Mouse (Mus musculus) stomach, embryonic 14.5 days (tissue): ENCODE measurements around the gene Higd1a. TPM values are rescaled to one million over a fixed set of nuclear protein-coding genes. Genes with fewer than 3 reads are reported as not detected.

Experiments
- ATAC-seq: fragments of 200-750 bp; cut with Nextera tagmentation; 2 replicates; pipeline ENCODE4 v1.8.0; 2017; ENCODE audit warnings: low read depth, moderate TSS enrichment; ENCODE audit not compliant: insufficient number of reproducible peaks, insufficient read depth, low FRiP score
- H3K27ac ChIP-seq: fragments of 300-500 bp; sonication (generic); 2 replicates; pipeline ENCODE4 v1.5.1; 2014; ENCODE audit warnings: mild to moderate bottlenecking, low read length, moderate library complexity, mixed read lengths
- H3K27me3 ChIP-seq: fragments of 300-500 bp; sonication (generic); 2 replicates; pipeline ENCODE4 v1.6.1; 2014; ENCODE audit warnings: low read length, control low read depth, mixed read lengths; ENCODE audit not compliant: control insufficient read depth, insufficient read depth
- H3K36me3 ChIP-seq: fragments of 300-500 bp; sonication (generic); 2 replicates; pipeline ENCODE4 v1.6.1; 2014; ENCODE audit warnings: mild to moderate bottlenecking, control low read depth, low read length, moderate library complexity, mixed read lengths; ENCODE audit not compliant: control insufficient read depth, insufficient read depth
- H3K4me1 ChIP-seq: fragments of 300-500 bp; sonication (generic); 2 replicates; pipeline ENCODE4 v1.6.1; 2014; ENCODE audit warnings: low read length, control low read depth, mixed read lengths; ENCODE audit not compliant: control insufficient read depth, insufficient read depth
- H3K4me2 ChIP-seq: fragments of 300-500 bp; sonication (generic); replicated peaks from 2 replicates; pipeline ENCODE4 v1.6.1; 2014; ENCODE audit warnings: low read depth, low read length, control low read depth
- H3K4me3 ChIP-seq: fragments of 300-500 bp; sonication (generic); 2 replicates; pipeline ENCODE4 v1.5.1; 2014; ENCODE audit warnings: low read depth, low read length, control low read depth
- H3K9ac ChIP-seq: fragments of 300-500 bp; sonication (generic); replicated peaks from 2 replicates; pipeline ENCODE4 v1.6.1; 2014; ENCODE audit warnings: low read depth, mild to moderate bottlenecking, control low read depth, low read length, moderate library complexity, mixed read lengths
- H3K9me3 ChIP-seq: fragments of 300-500 bp; sonication (generic); 2 replicates; pipeline ENCODE4 v1.6.1; 2016; ENCODE audit warnings: low read depth, low read length, control low read depth; ENCODE audit not compliant: control insufficient read depth
- WGBS: fragments of 180-500 bp; shearing (Covaris S2); extraction: QIAGEN DNeasy Blood & Tissue Kit; methylation state at CpG from one replicate; pipeline ENCODE4 v1.1.7; 2014; 5-methylcytosine and 5-hydroxymethylcytosine counted together
- polyA plus RNA-seq: library from polyadenylated mRNA; unstranded; fragments of >200 nt; fragmentation: Nextera tagmentation; extraction: Ambion mirVana; gene quantifications from 2 replicates; pipeline ENCODE4 v1.2.1, GENCODE M21; 2014

Gene Higd1a
- polyA plus RNA-seq, 1 experiment from 2014 or later, result 289 TPM

DNA sequence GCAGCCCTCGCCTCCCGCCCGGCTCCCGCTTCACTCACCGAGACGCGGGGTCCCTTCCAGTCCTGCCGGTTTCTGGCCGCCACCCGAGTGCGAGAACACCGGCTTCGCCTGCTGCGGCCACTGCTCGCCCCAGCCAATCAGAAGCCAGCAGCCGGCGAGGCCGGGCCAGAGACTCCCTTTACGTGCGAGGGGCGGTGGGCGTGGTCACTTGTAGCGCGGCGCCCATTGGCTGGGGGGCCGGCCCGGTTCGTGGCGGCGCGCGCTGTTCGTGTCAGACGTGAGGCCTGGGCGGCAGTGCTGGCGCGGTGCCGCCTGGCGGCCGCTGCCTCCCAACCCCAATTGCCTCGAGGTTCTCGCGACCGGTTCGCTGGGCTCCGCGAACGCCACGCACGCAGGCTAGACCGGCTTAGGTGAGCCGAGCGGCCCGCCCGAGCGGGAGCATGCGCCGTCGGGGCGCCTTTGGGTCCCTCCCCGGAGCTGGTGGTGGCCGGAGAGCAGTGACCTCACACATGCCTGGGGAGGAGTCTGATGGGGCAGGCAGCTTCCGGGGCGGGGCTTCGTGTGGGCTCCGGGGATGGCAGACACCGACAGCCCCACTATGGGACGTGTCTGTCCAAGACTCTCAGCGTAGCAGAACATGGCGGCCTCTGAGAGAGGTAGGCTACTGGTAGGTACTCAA is 549 bp downstream of the Higd1a start:
- Histone ChIP-seq H3K27ac (peak overlapping the region; percentile 97), H3K4me1 (peaks cover 6% of the 10 kb centered on the region; the same call in 1 of the 2 replicates), H3K36me3 (no peaks in the 10 kb centered on the region), H3K9ac (peak overlapping the region; percentile 67), H3K9me3 (no peaks in the 10 kb centered on the region), H3K4me3 (peak overlapping the region; percentile 65), H3K27me3 (no peaks in the 10 kb centered on the region), H3K4me2 (peak overlapping the region; percentile 78)
- WGBS, result under 1% methylated on average over 70 of the region's 70 CpGs
- peak; percentile 98 for ATAC-seq

- 1% methylated on average over 37 of the region's 39 CpGs for WGBS
- H3K4me2 ChIP-seq, result peak overlapping the region; percentile 78
- peaks cover 6% of the 10 kb centered on the region; the same call in 1 of the 2 replicates for H3K4me1 ChIP-seq
- no peaks in the 10 kb centered on the region for H3K27me3 ChIP-seq
- peak overlapping the region; percentile 65 for H3K4me3 ChIP-seq
- no peaks in the 10 kb centered on the region for H3K9me3 ChIP-seq
- peaks cover 4% of the 10 kb centered on the region for H3K36me3 ChIP-seq
- H3K9ac ChIP-seq, result peak overlapping the region; percentile 63
- peak; percentile 0; the same call in 1 of the 2 replicates for ATAC-seq
- H3K27ac ChIP-seq, result peak overlapping the region; percentile 74; the same call in 1 of the 2 replicates
These were observed 1.3 kb downstream of the Higd1a start for GRCm38 (mm10) chr9:121856649-121857416.

DNA sequence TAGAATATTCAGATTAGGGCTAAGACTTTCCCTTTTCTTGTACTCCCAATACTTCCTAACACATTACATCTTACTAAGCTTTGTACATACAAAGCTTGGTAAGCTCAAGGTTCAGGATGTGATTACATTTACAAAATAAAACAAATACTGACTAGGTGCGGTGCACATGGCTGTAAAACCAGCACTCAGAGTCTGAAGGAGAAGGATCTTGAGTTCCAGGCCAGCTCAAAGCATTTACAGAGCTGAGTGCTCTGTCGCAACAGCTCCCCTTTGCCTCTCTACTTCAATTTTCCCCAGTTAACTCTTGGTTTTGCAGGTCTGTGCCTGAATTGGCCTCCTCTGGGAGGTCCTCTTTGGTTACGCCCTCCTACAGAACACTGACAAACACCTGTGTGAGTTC is 3.9 kb downstream of the Higd1a start:
- H3K4me1 ChIP-seq, result peaks cover 6% of the 10 kb centered on the region; the same call in 1 of the 2 replicates

GRCm38 (mm10) chr9:121847842-121848241 is 10.3 kb downstream of the Higd1a start:
- no peak overlapping the region for H3K4me3 ChIP-seq
- H3K27ac ChIP-seq, result no peak overlapping the region
- H3K27me3 ChIP-seq, result no peaks in the 10 kb centered on the region
- no peaks in the 10 kb centered on the region for H3K9me3 ChIP-seq
- H3K4me1 ChIP-seq, result no peaks in the 10 kb centered on the region
- H3K9ac ChIP-seq, result no peak overlapping the region
- WGBS, result 64% methylated on average over 5 of the region's 5 CpGs
- no peak for ATAC-seq
- no peak overlapping the region for H3K4me2 ChIP-seq
- H3K36me3 ChIP-seq, result peaks cover 24% of the 10 kb centered on the region

More for the DNA sequence above, 3.9 kb downstream of the Higd1a start:
- no peak overlapping the region for H3K4me2 ChIP-seq
- ATAC-seq, result no peak
- H3K4me3 ChIP-seq, result no peak overlapping the region
- H3K36me3 ChIP-seq, result peaks cover 17% of the 10 kb centered on the region
- no peaks in the 10 kb centered on the region for H3K27me3 ChIP-seq
- 87% methylated on average over 3 of the region's 3 CpGs for WGBS
- H3K27ac ChIP-seq, result no peak overlapping the region
- H3K9me3 ChIP-seq, result no peaks in the 10 kb centered on the region
- no peak overlapping the region for H3K9ac ChIP-seq

DNA sequence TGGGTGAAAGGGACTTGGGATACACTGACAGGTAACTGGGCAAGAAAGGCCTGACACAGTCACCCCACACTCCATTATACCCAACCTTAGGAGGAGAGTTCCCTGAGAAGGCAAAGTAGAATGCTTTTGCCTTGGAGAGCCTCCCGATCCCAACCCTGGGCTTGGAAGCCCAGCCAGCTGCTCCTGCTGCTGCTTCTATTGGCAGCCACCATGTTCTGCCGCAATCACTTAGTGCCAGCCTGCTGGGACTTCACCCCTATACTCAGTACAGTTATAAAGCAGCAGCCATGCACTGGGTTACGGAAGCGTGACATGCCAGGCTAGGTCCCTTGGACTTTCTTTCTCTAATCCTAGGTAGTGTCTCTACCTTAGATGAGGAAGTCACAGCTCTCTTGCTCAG is 11.0 kb downstream of the Higd1a start:
- peaks cover 24% of the 10 kb centered on the region for H3K36me3 ChIP-seq

GRCm38 (mm10) chr9:121846526-121847118 is 11.5 kb downstream of the Higd1a start:
- H3K27ac ChIP-seq, result no peak overlapping the region
- peak; percentile 44; the same call in 1 of the 2 replicates for ATAC-seq
- no peaks in the 10 kb centered on the region for H3K9me3 ChIP-seq
- no peak overlapping the region for H3K4me2 ChIP-seq
- H3K36me3 ChIP-seq, result peaks cover 18% of the 10 kb centered on the region
- no peak overlapping the region for H3K9ac ChIP-seq
- 42% methylated on average over 10 of the region's 10 CpGs for WGBS
- no peaks in the 10 kb centered on the region for H3K4me1 ChIP-seq
- H3K4me3 ChIP-seq, result no peak overlapping the region
- no peaks in the 10 kb centered on the region for H3K27me3 ChIP-seq

More for the DNA sequence above, 11.0 kb downstream of the Higd1a start:
- Histone ChIP-seq H3K9ac (no peak overlapping the region), H3K27ac (no peak overlapping the region), H3K4me2 (no peak overlapping the region), H3K4me1 (no peaks in the 10 kb centered on the region), H3K9me3 (no peaks in the 10 kb centered on the region), H3K4me3 (no peak overlapping the region), H3K27me3 (no peaks in the 10 kb centered on the region)
- no peak for ATAC-seq
- 95% methylated on average over 4 of the region's 4 CpGs for WGBS

- Histone ChIP-seq H3K4me2 (no peak overlapping the region), H3K36me3 (no peaks in the 10 kb centered on the region), H3K4me1 (no peaks in the 10 kb centered on the region), H3K27ac (no peak overlapping the region), H3K9me3 (no peaks in the 10 kb centered on the region), H3K4me3 (no peak overlapping the region), H3K9ac (no peak overlapping the region), H3K27me3 (no peaks in the 10 kb centered on the region)
- no peak for ATAC-seq
- 91% methylated on average over 2 of the region's 2 CpGs for WGBS
These were observed 15.2 kb downstream of the Higd1a start for GRCm38 (mm10) chr9:121842914-121843313.

GRCm38 (mm10) chr9:121839622-121839965 is 18.6 kb downstream of the Higd1a start:
- peak; percentile 53; the same call in 1 of the 2 replicates for ATAC-seq
- no peaks in the 10 kb centered on the region for H3K36me3 ChIP-seq
- peak overlapping the region; percentile 56 for H3K4me2 ChIP-seq
- H3K9me3 ChIP-seq, result no peaks in the 10 kb centered on the region
- WGBS, result 37% methylated on average over 7 of the region's 7 CpGs
- H3K4me3 ChIP-seq, result peak overlapping the region; percentile 38
- no peaks in the 10 kb centered on the region for H3K27me3 ChIP-seq
- H3K9ac ChIP-seq, result no peak overlapping the region
- no peak overlapping the region for H3K27ac ChIP-seq
- H3K4me1 ChIP-seq, result no peaks in the 10 kb centered on the region
